Mouse (Mus musculus): Measurements from ENCODE around the gene Pzp. TPM values are rescaled to one million over a fixed set of nuclear protein-coding genes. Genes with fewer than 3 reads are reported as not detected.

Pzp gene
- total RNA-seq, 2 experiments from 2014 or later = not detected

- DNase-seq (ENCODE audit: low spot score in 2 of 2) = no peak
Measured at GRCm38 (mm10) chr6:128436356-128437005, 90.0 kb downstream of the Pzp start.

GRCm38 (mm10) chr6:128435474-128435873 lies 91.0 kb downstream of the Pzp start:
- DNase-seq (ENCODE audit: low spot score in 2 of 2) = no peak

Other genes starting within 250 kb of the Pzp start
- gene Tead4, start 225.9 kb downstream of the Pzp start, total RNA-seq (2021) = under 1 TPM; 0.82 to 0.91 TPM
- 10 to 100 TPM; 23.2 to 24.2 TPM for gene Tulp3, start 170.9 kb downstream of the Pzp start, total RNA-seq (2021)
- 10 to 100 TPM; 21.8 to 22.6 TPM for gene Rhno1, start 163.8 kb downstream of the Pzp start, total RNA-seq (2021)
- 1 to 10 TPM; 5.8 to 7.9 TPM for gene Foxm1, start 163.8 kb downstream of the Pzp start, total RNA-seq (2021)
- gene Tex52, start 151.3 kb downstream of the Pzp start, total RNA-seq (2021) = not detected
- gene Gm44596, start 151.2 kb downstream of the Pzp start, total RNA-seq (2021) = 1 to 10 TPM in 1 of 2 experiments, not detected in 1; 1.3 TPM
- gene Nrip2, start 127.4 kb downstream of the Pzp start, total RNA-seq (2021) = 1 to 10 TPM; 5.2 to 5.3 TPM
- gene Itfg2, start 101.8 kb downstream of the Pzp start, total RNA-seq (2021) = 10 to 100 TPM; 21.9 to 23.8 TPM
- 100 to 1,000 TPM; 117 to 118 TPM for gene Fkbp4, start 88.0 kb downstream of the Pzp start, total RNA-seq (2021)
- gene A2ml1, start 54.9 kb upstream of the Pzp start, total RNA-seq (2021) = 10 to 100 TPM in 1 of 2 experiments, 1 to 10 TPM in 1; 7.6 to 12.8 TPM
- not detected for gene Klrb1a, start 96.8 kb upstream of the Pzp start, total RNA-seq (2021)
- not detected for gene Clec2h, start 135.7 kb upstream of the Pzp start, total RNA-seq (2021)
- 1 to 10 TPM; 4.0 to 6.0 TPM for gene Klrb1, start 196.3 kb upstream of the Pzp start, total RNA-seq (2021)

Data from layer of hippocampus, postnatal 10 days (tissue).